Mouse (Mus musculus) layer of hippocampus, postnatal 36 days (tissue): ENCODE measurements around the gene Trim2. TPM values are rescaled to one million over a fixed set of nuclear protein-coding genes. Genes with fewer than 3 reads are reported as not detected.

ENCODE experiments used
- DNase-seq, 2 experiments: peaks; one replicate each; pipeline ENCODE4 v3.0.0; 2022
- total RNA-seq, 2 experiments: library from RNA; stranded (reverse); gene quantifications; 2 replicates each; pipeline ENCODE4 v1.2.3; 2021

Gene Trim2
- total RNA-seq, 2 experiments from 2014 or later = 410 to 433 TPM

DNA sequence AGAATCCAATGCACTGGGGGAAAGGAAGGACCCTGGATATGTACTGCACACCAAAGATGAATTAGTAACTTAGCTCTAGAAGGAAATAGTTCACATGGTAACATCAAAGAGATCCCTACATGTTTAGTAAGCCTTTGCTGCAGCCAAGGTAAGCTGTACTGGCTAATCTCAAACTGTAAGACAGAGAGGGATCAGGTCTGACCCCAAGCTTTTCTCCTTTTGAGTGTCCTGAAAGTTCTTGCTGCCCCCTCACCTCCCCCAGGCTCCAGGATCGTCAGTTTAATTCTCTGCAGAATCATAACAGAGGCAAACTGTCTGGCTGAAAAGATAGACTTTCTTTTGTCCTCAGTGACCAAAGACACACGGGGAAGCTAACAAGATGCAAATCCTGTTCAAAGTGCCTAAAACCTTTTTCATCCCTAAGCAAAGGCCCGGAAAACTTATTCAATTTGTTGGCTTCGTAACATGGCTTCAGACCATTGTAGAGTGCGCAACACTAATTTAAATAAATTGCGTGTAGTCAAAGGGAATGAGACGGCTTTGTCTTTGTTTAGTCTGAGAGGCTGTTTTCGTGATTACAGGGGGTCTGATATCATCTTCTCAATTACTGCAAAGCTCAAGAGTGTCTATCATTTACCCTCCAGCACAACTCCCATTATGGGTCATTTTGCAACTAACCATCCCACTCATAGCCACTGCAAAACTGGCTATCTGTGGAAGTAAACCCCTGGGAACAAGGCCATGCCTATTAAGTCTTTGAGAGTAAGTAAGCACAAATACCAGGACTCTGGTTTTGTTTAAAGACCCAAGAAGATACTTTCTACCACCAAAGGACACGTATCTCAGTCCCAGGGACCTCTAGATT, 52.8 kb downstream of the Trim2 start:
- DNase-seq = no peak

GRCm38 (mm10) chr3:84252776-84253654, 53.7 kb downstream of the Trim2 start:
- peak; percentile 64 to 71 for DNase-seq

GRCm38 (mm10) chr3:84251721-84252120, 55.0 kb downstream of the Trim2 start:
- no peak for DNase-seq

GRCm38 (mm10) chr3:84250275-84250674, 56.4 kb downstream of the Trim2 start:
- DNase-seq = no peak

- no peak for DNase-seq
Observed at GRCm38 (mm10) chr3:84247789-84248188, 58.9 kb downstream of the Trim2 start.

DNA sequence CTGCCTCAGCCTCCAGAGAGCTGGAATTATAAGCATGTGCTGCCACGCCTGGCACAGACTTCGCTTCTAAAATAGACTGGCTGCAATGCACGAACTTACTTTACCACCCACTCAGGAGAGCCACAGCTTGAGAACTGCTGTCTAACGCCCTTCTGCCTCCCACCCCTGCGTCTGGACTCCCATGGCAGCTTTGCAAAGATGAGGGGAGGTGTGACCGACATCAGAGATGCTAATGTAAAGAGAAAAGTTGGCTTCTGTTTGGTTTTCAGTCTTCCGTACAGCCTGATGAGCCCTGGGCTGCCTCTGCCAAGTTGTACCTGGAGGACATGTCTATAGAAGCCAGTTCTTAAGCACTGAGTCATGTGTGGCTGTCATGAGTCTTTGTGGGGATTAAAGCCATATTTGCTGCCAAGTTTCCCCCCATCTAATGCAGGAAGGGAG, 60.2 kb downstream of the Trim2 start:
- DNase-seq = peak; percentile 73 to 81

DNA sequence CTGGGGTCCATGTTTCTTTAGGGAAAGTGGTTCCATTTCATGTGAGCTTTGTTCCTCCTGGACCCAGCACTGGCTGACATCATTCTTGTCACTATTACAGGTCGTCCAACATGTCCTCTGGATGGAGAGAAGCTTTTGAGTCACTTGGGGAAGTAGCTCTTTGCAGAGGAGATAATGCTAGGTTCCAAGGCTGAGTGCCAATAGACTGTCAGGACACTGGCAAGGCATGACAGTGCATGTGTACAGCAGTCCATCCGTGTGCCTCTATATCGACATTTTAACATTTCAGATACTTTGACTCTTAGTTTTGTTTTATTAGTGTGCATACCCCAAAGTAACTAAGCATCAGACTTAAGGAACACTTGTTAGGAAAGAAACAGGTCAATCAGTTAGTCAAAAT, 63.6 kb downstream of the Trim2 start:
- DNase-seq = no peak

GRCm38 (mm10) chr3:84242497-84242896, 64.2 kb downstream of the Trim2 start:
- peak in 1 of 2 experiments; percentile 50 for DNase-seq

DNA sequence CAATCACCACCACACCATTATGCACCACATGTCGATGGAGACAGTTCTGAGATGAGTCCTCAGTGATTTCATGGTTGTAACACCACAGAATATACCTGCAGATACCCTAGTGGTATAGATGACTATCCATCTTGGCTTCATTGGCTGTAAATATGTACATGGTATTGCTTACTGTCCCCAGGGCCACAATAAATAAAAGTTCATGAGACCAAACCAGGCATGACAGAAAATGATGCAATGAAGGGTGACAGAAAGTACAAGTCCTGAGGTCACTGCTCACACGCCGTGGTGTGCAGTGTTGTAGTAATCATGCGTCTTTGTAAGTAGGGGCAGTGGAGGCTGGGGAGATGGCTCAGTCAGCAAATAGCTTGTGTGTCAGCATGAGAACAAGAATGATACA, 65.6 kb downstream of the Trim2 start:
- DNase-seq = no peak

DNA sequence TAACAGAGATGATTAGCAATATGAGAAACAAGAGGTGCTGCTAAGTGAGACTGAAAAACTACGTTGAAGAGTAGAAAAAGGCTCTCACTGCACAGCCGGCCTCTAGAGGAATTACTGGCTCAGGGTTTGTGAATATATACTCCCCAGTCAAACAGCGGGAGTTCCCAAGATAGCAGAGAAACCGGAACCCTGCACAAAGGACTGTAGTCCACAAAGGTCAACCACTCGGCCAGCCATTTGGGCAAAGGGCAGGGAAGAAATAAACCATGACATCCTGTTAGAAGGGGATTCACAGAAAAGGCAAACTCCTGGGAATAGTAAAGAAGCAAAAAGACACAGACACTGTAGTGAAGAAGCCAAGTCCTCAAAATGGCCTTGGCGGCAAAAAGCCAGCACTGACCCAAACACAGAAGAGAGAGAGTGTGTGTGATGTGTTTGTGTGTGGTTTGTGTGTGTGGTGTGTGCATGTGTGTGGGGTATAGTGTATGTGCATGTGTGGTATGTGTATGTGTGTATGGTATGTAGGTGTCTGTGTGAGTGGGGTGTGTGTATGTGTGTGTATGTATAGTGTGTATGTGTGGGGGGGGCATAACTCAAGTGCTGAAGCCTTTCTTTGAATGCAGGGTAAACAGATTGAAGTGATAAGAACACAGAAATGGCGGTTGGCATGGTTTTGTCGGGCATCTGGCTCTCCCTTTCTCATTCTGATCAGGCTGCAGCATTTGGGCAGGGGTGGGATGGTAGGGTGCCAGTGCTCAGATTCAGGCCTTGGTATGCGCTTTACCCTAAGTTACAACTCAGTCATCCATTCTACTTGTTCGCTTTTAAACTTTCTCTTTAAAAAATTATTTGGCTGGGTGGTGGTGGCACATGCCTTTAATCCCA, 71.0 kb downstream of the Trim2 start:
- DNase-seq = no peak

DNA sequence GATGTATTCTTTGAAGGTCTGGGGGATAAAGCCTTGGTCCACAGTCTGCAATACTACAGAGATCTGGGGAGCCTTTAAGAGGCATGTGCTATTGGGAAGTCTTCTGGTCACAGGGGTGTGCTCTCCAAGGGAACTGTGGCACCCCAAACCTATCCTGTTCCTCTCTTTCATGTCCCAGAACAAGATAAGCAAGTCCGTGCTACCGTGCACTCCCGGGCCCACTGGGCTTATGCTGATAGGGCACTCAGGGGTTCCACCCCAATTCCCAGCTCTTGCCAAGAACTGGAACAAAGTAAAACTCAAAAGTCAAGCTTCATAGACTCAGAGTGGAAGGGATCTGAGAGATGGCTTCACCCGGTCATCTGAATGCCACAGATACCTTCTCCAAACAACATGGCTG, 72.1 kb downstream of the Trim2 start:
- DNase-seq = no peak

DNA sequence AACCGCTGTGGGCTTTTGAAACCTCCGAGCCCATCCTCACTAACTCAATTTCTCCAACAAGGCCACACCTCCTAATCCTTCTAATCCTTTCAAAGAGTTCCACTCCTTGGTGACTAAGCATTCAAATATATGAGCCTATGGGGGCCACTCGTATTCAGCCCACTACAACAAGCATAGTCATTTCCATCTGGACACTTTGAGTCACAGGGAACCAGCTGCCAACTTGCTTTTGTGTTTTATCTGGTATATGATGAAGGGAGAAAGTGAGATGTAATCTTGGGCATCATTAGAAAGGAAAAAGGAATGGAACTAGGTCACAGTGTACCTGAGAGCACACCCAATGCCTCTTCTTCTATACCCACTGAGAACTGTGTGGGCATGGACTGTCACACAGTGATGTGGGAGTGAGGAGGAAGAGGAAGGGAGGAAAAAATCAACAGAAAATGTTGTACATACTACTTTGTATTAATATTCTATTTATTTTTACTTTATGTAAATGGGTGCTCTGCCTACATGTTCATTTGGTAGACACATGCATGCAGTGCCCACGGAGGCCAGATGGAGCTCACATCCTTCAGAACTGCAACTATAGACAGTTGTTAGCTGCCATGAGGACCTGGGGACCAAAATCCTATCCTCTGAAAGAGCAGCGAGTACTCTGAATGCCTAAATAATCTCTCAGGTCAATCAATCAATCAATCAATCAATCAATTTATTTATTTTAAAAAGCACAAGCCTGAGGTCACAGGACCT, 72.8 kb downstream of the Trim2 start:
- no peak for DNase-seq

DNA sequence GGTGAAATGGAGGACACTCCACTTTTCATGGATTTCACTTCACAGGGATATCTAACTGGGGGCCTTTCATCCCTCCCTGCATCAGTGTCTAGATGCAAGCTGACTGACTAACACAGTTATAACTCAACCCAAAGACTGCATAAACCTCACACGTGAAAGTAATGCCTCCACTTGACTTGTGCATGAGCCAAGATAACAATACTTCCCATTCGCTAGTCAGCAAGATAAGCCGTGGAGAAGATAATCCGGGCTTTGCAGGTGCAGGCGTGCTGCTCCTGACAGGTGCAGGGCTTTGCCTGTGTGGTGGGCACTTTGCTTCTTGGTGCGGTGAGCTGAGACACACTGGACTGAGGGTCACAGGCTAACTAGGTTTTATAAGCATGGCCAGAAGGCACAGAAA, 74.4 kb downstream of the Trim2 start:
- DNase-seq = no peak

DNA sequence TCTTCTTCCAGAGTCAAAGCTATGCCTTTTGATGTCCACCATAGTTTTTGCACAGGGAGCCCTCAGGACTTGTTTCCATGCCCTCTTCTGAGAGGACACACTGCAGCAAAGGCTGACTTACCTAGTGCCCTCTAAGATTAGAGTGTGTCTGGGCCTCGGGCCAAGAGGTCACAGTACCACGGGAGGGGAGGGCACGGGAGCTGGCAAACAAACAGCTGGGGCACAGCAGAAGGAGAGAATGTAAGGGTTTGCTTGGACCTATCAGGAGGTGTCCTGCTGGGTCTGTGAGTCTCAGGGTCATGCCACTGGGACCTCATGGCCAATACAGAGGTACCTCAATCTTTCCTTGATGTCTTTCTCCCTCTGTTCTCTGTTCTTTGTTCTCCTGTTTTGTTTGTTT, 75.7 kb downstream of the Trim2 start:
- DNase-seq = no peak

DNA sequence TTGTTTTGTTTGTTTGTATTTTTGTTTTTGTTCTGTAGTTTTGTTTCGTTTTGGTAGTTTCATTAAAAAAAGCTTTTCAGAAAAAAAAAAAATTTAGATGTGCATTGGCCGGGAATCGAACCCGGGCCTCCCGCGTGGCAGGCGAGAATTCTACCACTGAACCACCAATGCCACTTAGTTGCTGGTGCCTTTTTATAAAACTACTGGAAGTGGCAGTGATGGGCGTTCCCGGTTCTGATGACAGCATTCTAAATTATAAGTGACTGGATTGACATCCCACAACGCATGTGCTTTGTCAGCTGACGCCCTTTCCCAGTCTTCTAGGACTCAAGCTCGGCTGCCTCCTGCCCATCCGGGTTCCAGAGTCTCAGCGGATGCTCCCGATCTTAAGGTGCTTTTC, 77.8 kb downstream of the Trim2 start:
- DNase-seq = no peak

- no peak for DNase-seq
Observed at GRCm38 (mm10) chr3:84228203-84228870, 78.3 kb downstream of the Trim2 start.

GRCm38 (mm10) chr3:84227628-84228027, 79.0 kb downstream of the Trim2 start:
- DNase-seq = no peak

GRCm38 (mm10) chr3:84224982-84225381, 81.7 kb downstream of the Trim2 start:
- no peak for DNase-seq

DNA sequence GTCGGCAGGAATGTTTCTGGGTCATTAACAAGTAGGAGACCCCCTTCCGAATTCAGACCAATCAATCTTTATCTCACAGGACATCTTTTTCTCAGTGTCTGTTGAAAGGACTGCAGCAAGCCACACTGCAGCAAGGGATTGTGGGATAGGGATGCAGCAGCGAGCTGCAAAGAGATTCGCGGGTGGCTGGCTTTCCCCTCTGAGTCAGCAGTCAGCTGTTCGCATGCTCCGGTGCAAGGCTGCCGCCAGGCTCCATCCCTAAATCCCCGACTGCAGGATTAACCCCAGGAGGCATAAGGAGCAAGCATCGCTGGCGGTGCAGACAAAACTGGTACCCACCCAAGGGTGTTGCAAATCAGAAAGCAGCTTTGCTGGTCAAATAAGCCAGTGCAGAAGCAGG, 85.9 kb downstream of the Trim2 start:
- peak; percentile 73 to 75 for DNase-seq

DNA sequence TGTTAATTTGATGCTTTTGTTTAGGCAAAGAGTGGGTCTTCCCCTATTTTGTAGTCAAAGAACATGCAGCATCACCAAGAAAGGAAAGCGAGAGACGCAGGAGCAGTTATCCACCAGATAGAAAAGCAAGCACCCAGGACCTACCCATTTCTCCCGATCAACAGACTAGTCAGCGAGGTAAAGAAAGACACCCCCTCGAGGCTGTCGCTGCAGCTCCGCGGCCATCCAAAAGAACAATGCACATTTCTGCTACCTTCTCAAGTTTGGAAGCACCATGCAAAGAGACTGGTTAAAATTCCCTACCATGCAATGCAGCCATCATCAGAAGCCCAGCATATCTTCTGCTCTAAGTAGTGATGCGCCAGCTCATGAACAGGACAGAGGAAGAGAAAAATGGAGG, 86.4 kb downstream of the Trim2 start:
- DNase-seq = no peak

GRCm38 (mm10) chr3:84219720-84220273, 86.9 kb downstream of the Trim2 start:
- DNase-seq = no peak
